Mouse (Mus musculus) E14TG2a.4 (cell line): Measurements from ENCODE around the gene Tuba3a.

Source experiments
- CTCF ChIP-seq: conservative IDR thresholded peaks from 2 replicates; pipeline ENCODE4 v1.5.1; 2014; ENCODE audit warnings: low read length
- NANOG ChIP-seq: IDR thresholded peaks from 2 replicates; pipeline ENCODE4 v1.6.1; 2014; ENCODE audit warnings: borderline replicate concordance, low read length, mixed read lengths
- POU5F1 ChIP-seq: IDR thresholded peaks from 2 replicates; pipeline ENCODE4 v1.6.1; 2014; ENCODE audit warnings: low read length, borderline replicate concordance

DNA sequence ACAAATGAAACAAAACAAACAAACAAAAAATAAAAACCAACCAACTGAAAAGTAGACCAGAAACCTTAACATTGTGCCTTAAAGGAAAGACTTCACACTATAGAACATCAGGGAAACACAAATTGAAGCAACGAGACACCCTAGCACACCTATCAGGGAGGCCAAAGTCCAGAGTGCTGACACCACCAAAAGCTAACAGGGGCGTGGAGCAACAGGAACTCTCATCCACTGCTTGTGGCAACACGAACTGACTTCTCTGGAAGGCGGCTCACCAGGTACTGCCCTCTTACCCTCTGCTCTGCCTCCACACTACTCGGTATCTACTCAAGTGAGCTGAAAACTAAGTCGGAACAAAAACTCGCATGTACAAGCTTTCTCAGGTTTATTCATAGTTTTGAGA is 6.4 kb upstream of the Tuba3a start:
- TF ChIP-seq CTCF (no peak), NANOG (no peak), POU5F1 (no peak)
